ENCODE assay signal across 23 mouse cellular contexts in the genomic region with DNA sequence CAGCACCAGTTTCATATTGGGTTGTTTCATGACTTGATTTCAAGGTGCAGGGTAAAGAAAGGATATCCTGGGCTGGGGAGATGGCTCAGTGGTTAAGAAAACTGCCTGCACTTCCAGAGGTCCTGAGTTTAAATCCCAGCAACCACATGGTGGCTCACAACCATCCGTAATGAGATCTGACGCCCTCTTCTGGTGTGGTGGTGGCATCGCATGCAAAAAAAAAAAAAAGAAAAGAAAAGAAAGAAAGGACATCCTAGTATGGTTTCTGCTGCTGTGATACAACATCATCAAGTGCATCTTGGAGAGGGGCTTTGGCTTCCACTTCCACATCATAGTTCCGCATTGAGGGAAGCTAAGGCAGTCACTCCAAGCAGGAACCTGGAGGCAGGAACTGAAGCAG.
DNase-seq lines count a peak whose midpoint lies in the region; ATAC-seq and TF ChIP-seq lines count a peak whose summit lies in the region.
"Had no signal": no experiment of that assay in that cellular context is flagged by ENCODE, and none has a peak within 500 bp of the region (broad histone marks: within the 10 kb centered on the region; RNA-seq: fewer than 3 reads in every experiment).

No protein-coding gene starts in this region.

- H3K27ac ChIP-seq in kidney, postnatal 0 days, result no peak overlapping the region
- no peak overlapping the region for H3K27ac ChIP-seq in kidney, embryonic 15.5 days
- H3K27ac ChIP-seq in midbrain, embryonic 11.5 days (ENCODE audit: low read depth, low read length), result no peak overlapping the region
- no peak overlapping the region for H3K27ac ChIP-seq in midbrain, embryonic 15.5 days
- H3K27ac ChIP-seq in ES-E14 (ENCODE audit: insufficient read depth, low read depth, low read length, poor library complexity, severe bottlenecking), result no peak overlapping the region
- H3K27ac ChIP-seq: embryonic facial prominence, embryonic 13.5 days; forebrain, embryonic 13.5 days; gastrocnemius, adult 2 months; heart, embryonic 10.5 days; hindbrain, embryonic 12.5 days had no signal

- no peaks in the 10 kb centered on the region for H3K4me1 ChIP-seq in kidney, postnatal 0 days (replicated peaks; ENCODE audit: insufficient read depth, low read length)
- peaks cover 11% of the 10 kb centered on the region for H3K4me1 ChIP-seq in kidney, embryonic 15.5 days
- peaks cover 5% of the 10 kb centered on the region for H3K4me1 ChIP-seq in midbrain, embryonic 11.5 days (ENCODE audit: control insufficient read depth, insufficient read depth, low read length)
- peaks cover 16% of the 10 kb centered on the region for H3K4me1 ChIP-seq in midbrain, embryonic 15.5 days
- H3K4me1 ChIP-seq in ES-E14 (ENCODE audit: control insufficient read depth in 2 of 2, insufficient read depth in 2 of 2, low read length in 2 of 2, poor library complexity in 1 of 2), result peaks cover 0 to 2% of the 10 kb centered on the region in 2 experiments; a peak in 1 of 4 replicates

- 82% methylated on average over 4 of the region's 4 CpGs for WGBS in kidney, postnatal 0 days
- 83% methylated on average over 4 of the region's 4 CpGs for WGBS in kidney, embryonic 15.5 days
- WGBS in midbrain, embryonic 11.5 days, result 73% methylated on average over 4 of the region's 4 CpGs
- WGBS in midbrain, embryonic 15.5 days, result 77% methylated on average over 4 of the region's 4 CpGs

- 0 out of 2 replicates have a peak, but pooled peaks have one; percentile 8 for TF ChIP-seq CTCF in kidney, postnatal 0 days (IDR thresholded peaks at IDR 0.05; ENCODE audit: low read depth)

- no peaks in the 10 kb centered on the region for H3K36me3 ChIP-seq in kidney, postnatal 0 days (ENCODE audit: insufficient read depth, low read length)
- H3K36me3 ChIP-seq in kidney, embryonic 15.5 days, result peaks cover 4% of the 10 kb centered on the region; the same call in 1 of the 2 replicates
- no peaks in the 10 kb centered on the region for H3K36me3 ChIP-seq in midbrain, embryonic 11.5 days (ENCODE audit: control insufficient read depth, insufficient read depth, low read length)
- no peaks in the 10 kb centered on the region for H3K36me3 ChIP-seq in midbrain, embryonic 15.5 days (replicated peaks)
- H3K36me3 ChIP-seq in ES-E14 (ENCODE audit: control insufficient read depth, insufficient read depth, low read length, poor library complexity, severe bottlenecking), result peaks cover 5% of the 10 kb centered on the region
- H3K36me3 ChIP-seq: heart, embryonic 10.5 days; hindbrain, embryonic 12.5 days had no signal

- in situ Hi-C loops in ES-E14 (cut with MboI; ENCODE audit: low sequenced_read_pairs in 2 of 2, unreplicated experiment in 2 of 2), result no loop called here

- no peaks in the 10 kb centered on the region for H3K27me3 ChIP-seq in kidney, postnatal 0 days (ENCODE audit: insufficient read depth, low read length)
- 0 out of 2 replicates have a peak, but pooled peaks cover 7% of the 10 kb centered on the region for H3K27me3 ChIP-seq in kidney, embryonic 15.5 days
- H3K27me3 ChIP-seq in midbrain, embryonic 11.5 days (ENCODE audit: control insufficient read depth, insufficient read depth, low read length), result no peaks in the 10 kb centered on the region
- no peaks in the 10 kb centered on the region for H3K27me3 ChIP-seq in midbrain, embryonic 15.5 days (replicated peaks)
- H3K27me3 ChIP-seq: embryonic facial prominence, embryonic 13.5 days; forebrain, embryonic 13.5 days; hindbrain, embryonic 12.5 days; Patski had no signal

- no peak for ATAC-seq in kidney, postnatal 0 days (replicated peaks; ENCODE audit: low FRiP score, low read depth)
- no peak for ATAC-seq in kidney, embryonic 15.5 days (replicated peaks; ENCODE audit: low FRiP score)
- ATAC-seq in midbrain, embryonic 11.5 days (ENCODE audit: low FRiP score), result no peak
- ATAC-seq in midbrain, embryonic 15.5 days (replicated peaks), result no peak
- no peak for ATAC-seq in erythroid progenitor cell, adult 5-6 weeks (replicated peaks; ENCODE audit: low FRiP score, poor library complexity, severe bottlenecking)
- ATAC-seq: activated CD4-positive, CD25-positive, alpha-beta regulatory T cell, adult 4 months; forebrain, embryonic 13.5 days; forebrain, postnatal 0 days; hindbrain, embryonic 16.5 days; Patski had no signal

- no peaks in the 10 kb centered on the region for H3K9me3 ChIP-seq in kidney, postnatal 0 days (replicated peaks; ENCODE audit: low read length)
- no peaks in the 10 kb centered on the region for H3K9me3 ChIP-seq in kidney, embryonic 15.5 days (replicated peaks)
- H3K9me3 ChIP-seq in midbrain, embryonic 11.5 days (ENCODE audit: control insufficient read depth, low read length), result no peaks in the 10 kb centered on the region
- no peaks in the 10 kb centered on the region for H3K9me3 ChIP-seq in midbrain, embryonic 15.5 days
- H3K9me3 ChIP-seq in ES-E14 (ENCODE audit: control insufficient read depth, insufficient read depth, low read depth, low read length), result no peaks in the 10 kb centered on the region
- H3K9me3 ChIP-seq: embryonic facial prominence, embryonic 13.5 days; forebrain, embryonic 13.5 days; heart, embryonic 10.5 days; hindbrain, embryonic 12.5 days had no signal

- H3K9ac ChIP-seq in kidney, postnatal 0 days (ENCODE audit: low read depth, low read length), result no peak overlapping the region
- no peak overlapping the region for H3K9ac ChIP-seq in kidney, embryonic 15.5 days
- no peak overlapping the region for H3K9ac ChIP-seq in midbrain, embryonic 11.5 days (ENCODE audit: low read length)
- H3K9ac ChIP-seq in midbrain, embryonic 15.5 days, result no peak overlapping the region
- H3K9ac ChIP-seq in ES-E14 (ENCODE audit: insufficient read depth, low read depth, low read length, poor library complexity, severe bottlenecking), result no peak overlapping the region
- H3K9ac ChIP-seq: embryonic facial prominence, embryonic 13.5 days; forebrain, embryonic 13.5 days; forebrain, postnatal 0 days; hindbrain, embryonic 12.5 days had no signal

- H3K4me3 ChIP-seq in kidney, postnatal 0 days (replicated peaks; ENCODE audit: low read depth, low read length), result no peak overlapping the region
- H3K4me3 ChIP-seq in kidney, embryonic 15.5 days (replicated peaks), result no peak overlapping the region
- H3K4me3 ChIP-seq in midbrain, embryonic 11.5 days (ENCODE audit: low read depth, low read length), result no peak overlapping the region
- no peak overlapping the region for H3K4me3 ChIP-seq in midbrain, embryonic 15.5 days
- no peak overlapping the region for H3K4me3 ChIP-seq in ES-E14 (ENCODE audit: insufficient read depth in 1 of 2, low read depth in 1 of 2, low read length in 2 of 2, poor library complexity in 1 of 2, severe bottlenecking in 1 of 2)
- H3K4me3 ChIP-seq: embryonic facial prominence, embryonic 13.5 days; forebrain, embryonic 13.5 days; gastrocnemius, adult 2 months; heart, embryonic 10.5 days; hindbrain, embryonic 12.5 days had no signal

- DNase-seq in kidney, postnatal 0 days (ENCODE audit: low spot score), result no peak
- DNase-seq in midbrain, embryonic 11.5 days (ENCODE audit: low spot score, missing footprints), result peak; percentile 53
- DNase-seq in ES-E14 (ENCODE audit: low read depth, low spot score), result no peak
- no peak for DNase-seq in right cerebral cortex, postnatal 14 days
- DNase-seq: adrenal gland, postnatal 14 days; cerebellum, adult 18-20 months; cerebellum, adult 9-11 months; cerebellum, postnatal 36 days; forebrain, postnatal 0 days; gastrocnemius, adult 2 months; gastrocnemius, postnatal 25 days; heart, postnatal 10 days; heart, postnatal 4 days had no signal

- H3K4me2 ChIP-seq in kidney, postnatal 0 days (ENCODE audit: low read length), result no peak overlapping the region
- H3K4me2 ChIP-seq in kidney, embryonic 15.5 days, result no peak overlapping the region
- H3K4me2 ChIP-seq in midbrain, embryonic 11.5 days, result no peak overlapping the region
- no peak overlapping the region for H3K4me2 ChIP-seq in midbrain, embryonic 15.5 days
- H3K4me2 ChIP-seq: embryonic facial prominence, embryonic 13.5 days; forebrain, embryonic 13.5 days; hindbrain, embryonic 12.5 days had no signal

TF ChIP-seq in ES-E14, 5 proteins besides CTCF, POLR2A, EP300 and RAD21:
- TF ChIP-seq CHD2 (IDR thresholded peaks at IDR 0.05; ENCODE audit: low read depth, low read length) (no peak), ZNF384 (IDR thresholded peaks at IDR 0.05; ENCODE audit: low read depth, low read length) (peak; percentile 90), MAFK (IDR thresholded peaks at IDR 0.05; ENCODE audit: insufficient read depth, low read depth, low read length) (no peak), ZC3H11A (IDR thresholded peaks at IDR 0.05; ENCODE audit: borderline replicate concordance, low read depth, low read length) (no peak; the same call in 1 of the 2 replicates), HCFC1 (IDR thresholded peaks at IDR 0.05; ENCODE audit: borderline replicate concordance, insufficient read depth, low read length) (no peak)
